Mouse (Mus musculus) fat pad, adult 2 months (tissue): ENCODE data around the gene Ceacam1.
A peak's percentile ranks its signal among the peaks of the same experiment; 100 is the strongest.
"Not testable (repeated sequence)": the region's sequence is repeated elsewhere in the genome, so short reads cannot be mapped to it uniquely, and the experiment has no call there.

Experiments used
- DNase-seq: peaks from one replicate; pipeline ENCODE4 v3.0.0-alpha.2; 2011; ENCODE audit warnings: low read depth, low spot score; ENCODE audit errors: extremely low read depth

The Ceacam1 gene

GRCm38 (mm10) chr7:25439978-25440815, 37.2 kb downstream of the Ceacam1 start:
- DNase-seq: peak; percentile 94

- peak; percentile 55 for DNase-seq
Measured at GRCm38 (mm10) chr7:25439124-25439822, 38.1 kb downstream of the Ceacam1 start.

- no peak for DNase-seq
Measured at GRCm38 (mm10) chr7:25436704-25437103, 40.7 kb downstream of the Ceacam1 start.

- DNase-seq: no peak
Measured at GRCm38 (mm10) chr7:25436226-25436625, 41.2 kb downstream of the Ceacam1 start.

- DNase-seq: no peak
Measured at GRCm38 (mm10) chr7:25435546-25435851, 41.9 kb downstream of the Ceacam1 start.

GRCm38 (mm10) chr7:25434654-25435545, 42.5 kb downstream of the Ceacam1 start:
- no peak for DNase-seq

- no peak for DNase-seq
Measured at GRCm38 (mm10) chr7:25433781-25434560, 43.4 kb downstream of the Ceacam1 start.

- no peak for DNase-seq
Measured at GRCm38 (mm10) chr7:25433007-25433541, 44.3 kb downstream of the Ceacam1 start.

- DNase-seq: no peak
Measured at GRCm38 (mm10) chr7:25432381-25432780, 45.0 kb downstream of the Ceacam1 start.

GRCm38 (mm10) chr7:25429886-25430784, 47.3 kb downstream of the Ceacam1 start:
- peak; percentile 40 for DNase-seq

- DNase-seq: no peak
Measured at GRCm38 (mm10) chr7:25428321-25428720, 49.1 kb downstream of the Ceacam1 start.

GRCm38 (mm10) chr7:25427144-25427543, 50.3 kb downstream of the Ceacam1 start:
- peak; percentile 34 for DNase-seq

- not testable (repeated sequence) for DNase-seq
Measured at GRCm38 (mm10) chr7:25426380-25426779, 51.0 kb downstream of the Ceacam1 start.

GRCm38 (mm10) chr7:25424429-25424828, 53.0 kb downstream of the Ceacam1 start:
- no peak for DNase-seq

- no peak for DNase-seq
Measured at GRCm38 (mm10) chr7:25422286-25422841, 55.0 kb downstream of the Ceacam1 start.

- no peak for DNase-seq
Measured at GRCm38 (mm10) chr7:25419943-25420342, 57.5 kb downstream of the Ceacam1 start.

- DNase-seq: no peak
Measured at GRCm38 (mm10) chr7:25419536-25419935, 57.9 kb downstream of the Ceacam1 start.

GRCm38 (mm10) chr7:25417597-25417996, 59.8 kb downstream of the Ceacam1 start:
- no peak for DNase-seq
